Mouse (Mus musculus): Measurements from ENCODE around the gene Rimbp2. TPM values are rescaled to one million over a fixed set of nuclear protein-coding genes. Genes with fewer than 3 reads are reported as not detected.

The Rimbp2 gene
- polyA plus RNA-seq, 3 experiments from 2014 or later = not detected

DNA sequence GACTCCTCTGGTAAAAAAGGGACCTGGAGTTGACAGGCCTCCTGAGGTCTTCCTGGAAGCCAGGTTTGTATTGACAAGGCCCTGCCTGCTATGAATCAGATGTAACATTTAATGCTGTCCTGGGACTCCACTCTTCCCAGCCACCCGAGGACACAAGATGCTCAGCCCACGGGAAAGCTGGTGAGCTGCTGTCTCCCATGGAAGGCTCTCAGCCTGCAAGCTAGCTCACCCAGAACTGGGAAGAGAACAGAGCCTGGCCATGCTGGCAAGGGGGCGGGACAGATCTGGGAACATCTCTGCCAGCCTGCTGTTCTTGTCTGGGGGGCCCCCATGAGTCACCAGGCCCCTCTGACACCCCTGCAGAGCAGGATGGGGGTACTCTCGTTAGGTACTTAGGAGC lies 111.7 kb downstream of the Rimbp2 start:
- no peak for ATAC-seq

GRCm38 (mm10) chr5:128837045-128837444 lies 116.2 kb downstream of the Rimbp2 start:
- no peak for ATAC-seq

- ATAC-seq = no peak
Measured at GRCm38 (mm10) chr5:128834126-128834525, 119.2 kb downstream of the Rimbp2 start.

GRCm38 (mm10) chr5:128822843-128823242 lies 130.4 kb downstream of the Rimbp2 start:
- no peak for ATAC-seq

DNA sequence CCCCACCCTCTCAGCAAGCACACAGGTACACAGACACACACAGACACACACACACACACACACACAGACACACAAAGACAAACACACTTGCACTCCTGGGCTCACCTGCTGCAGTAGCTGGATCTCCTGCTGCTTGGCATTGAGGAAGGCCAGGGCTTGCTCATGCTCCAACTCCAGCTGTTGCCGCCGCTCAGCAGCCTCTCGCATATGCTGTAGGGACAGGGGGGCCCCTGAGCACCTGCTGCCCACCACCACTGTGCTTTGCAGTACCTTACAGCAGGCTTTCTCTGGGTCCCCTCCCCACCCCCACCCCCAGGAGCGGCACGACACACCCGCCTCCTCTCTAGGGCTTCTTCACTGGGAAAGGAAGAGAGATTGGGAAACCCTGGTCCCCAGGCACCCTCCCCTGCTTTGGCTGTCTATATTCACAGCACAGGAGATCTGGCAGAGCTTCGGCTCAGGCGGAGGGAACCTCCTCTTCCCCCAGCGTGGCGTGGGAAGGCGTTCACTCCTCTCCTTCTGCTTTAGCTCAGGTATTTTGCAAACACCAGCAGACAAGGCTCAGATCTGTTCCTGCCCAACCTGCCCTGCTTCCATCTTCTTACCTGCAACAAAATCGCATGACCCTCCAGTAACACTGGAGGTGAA lies 133.5 kb downstream of the Rimbp2 start:
- no peak for ATAC-seq

DNA sequence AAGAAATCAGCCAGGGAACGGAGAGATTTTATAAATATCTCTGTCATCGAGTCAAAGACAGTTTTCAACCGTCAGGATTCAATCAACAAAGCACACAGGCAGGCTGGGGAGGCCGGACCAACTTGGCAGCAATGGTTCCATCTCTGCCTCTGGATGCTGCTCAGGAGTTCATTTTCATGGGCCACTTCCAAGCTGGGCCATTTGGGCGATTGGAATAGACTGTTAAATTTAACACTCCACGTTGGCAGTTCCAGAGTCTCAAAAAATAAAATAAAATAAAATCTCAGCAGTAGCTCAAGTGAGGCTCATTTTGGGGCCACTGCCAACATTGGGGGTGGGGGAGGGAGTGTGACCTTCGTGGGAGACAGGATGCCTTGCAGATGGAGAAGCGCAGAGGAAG lies 137.7 kb downstream of the Rimbp2 start:
- ATAC-seq = no peak

GRCm38 (mm10) chr5:128815078-128815477 lies 138.2 kb downstream of the Rimbp2 start:
- ATAC-seq = no peak

DNA sequence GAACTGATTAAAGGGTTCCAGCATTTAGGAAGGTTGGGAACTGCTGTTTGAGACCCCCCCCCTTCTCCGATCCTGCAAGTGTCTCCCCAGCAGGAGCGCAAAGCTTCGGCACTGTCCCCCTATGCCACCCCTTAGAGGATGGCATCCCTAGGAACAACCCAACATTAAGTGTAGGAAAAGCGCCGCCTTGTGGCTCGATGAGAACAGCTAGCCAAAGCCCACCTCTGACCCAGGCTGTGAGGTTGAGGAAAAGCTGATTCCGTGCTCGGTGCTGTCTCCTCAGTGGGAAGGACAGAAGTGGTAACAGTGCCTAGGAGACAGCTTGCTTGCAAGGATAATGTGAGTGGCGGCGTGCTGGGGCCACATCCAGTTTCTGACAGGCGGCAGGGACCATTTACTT lies 140.2 kb downstream of the Rimbp2 start:
- no peak for ATAC-seq

- no peak for ATAC-seq
Measured at GRCm38 (mm10) chr5:128811431-128811830, 141.9 kb downstream of the Rimbp2 start.

- no peak for ATAC-seq
Measured at GRCm38 (mm10) chr5:128810006-128810405, 143.3 kb downstream of the Rimbp2 start.

- ATAC-seq = no peak
Measured at GRCm38 (mm10) chr5:128809406-128809805, 143.9 kb downstream of the Rimbp2 start.

DNA sequence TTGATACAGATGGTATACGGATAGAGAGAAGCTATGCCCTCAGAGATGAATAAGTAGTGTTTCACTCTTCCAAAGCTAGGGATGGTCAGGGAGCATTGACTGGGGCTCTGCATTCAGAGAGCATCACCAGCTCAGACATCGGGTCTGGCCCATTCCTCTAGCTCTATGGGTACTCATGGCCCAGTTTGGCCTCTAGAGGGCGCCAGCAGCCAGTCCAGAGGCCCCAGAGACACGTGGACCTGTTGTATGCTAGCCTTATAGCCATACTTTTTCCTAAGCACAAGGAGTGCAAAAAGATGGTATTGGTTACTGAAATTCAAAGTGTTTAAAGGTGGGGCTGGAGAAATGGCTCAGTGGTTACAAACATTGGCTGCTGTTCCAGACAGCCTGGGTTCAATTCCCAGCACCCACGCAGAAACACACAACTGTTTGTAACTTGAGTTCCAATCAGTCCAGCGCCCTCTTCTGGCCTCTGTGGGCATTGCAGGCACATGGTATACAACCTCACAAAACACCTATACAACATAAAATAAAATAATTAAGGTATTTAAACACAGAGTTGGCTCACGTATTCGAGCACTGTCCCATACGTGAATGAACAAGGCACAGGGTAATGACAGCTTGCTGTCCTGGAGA lies 144.6 kb downstream of the Rimbp2 start:
- ATAC-seq = no peak

- no peak for ATAC-seq
Measured at GRCm38 (mm10) chr5:128807408-128807807, 145.9 kb downstream of the Rimbp2 start.

DNA sequence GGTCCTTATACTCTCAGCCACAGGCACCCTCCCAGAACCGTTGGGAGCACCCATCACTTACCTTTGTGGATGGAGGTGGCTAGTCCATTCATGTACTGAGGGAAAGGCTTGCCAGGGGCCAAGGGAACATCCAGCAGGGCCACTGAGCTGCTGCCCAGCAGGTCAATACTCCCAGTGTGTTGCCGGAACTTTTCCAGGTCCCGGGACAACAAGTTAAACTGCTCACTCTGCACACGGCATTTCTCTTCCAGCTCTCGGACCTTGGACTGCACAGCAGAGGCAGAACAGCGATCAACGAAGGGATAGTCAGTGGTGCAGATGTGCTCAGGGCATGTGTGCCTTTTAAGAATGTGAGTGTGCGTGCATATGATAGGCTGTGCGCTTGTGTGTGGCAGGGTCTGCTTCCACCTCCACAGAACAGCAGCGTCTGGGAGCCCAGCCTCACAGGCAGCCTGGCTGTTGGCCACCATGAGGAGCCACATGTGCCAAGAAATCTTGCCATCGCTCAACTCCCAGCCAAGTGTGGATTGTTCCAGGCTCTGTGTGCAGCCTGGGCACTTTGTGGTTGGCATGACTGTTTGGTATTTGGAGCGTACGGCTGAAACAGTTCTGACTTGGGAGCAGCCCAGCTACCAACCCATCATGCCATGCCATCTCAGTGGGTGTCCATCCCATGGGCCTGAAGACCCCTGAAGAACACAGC lies 146.8 kb downstream of the Rimbp2 start:
- ATAC-seq = no peak

DNA sequence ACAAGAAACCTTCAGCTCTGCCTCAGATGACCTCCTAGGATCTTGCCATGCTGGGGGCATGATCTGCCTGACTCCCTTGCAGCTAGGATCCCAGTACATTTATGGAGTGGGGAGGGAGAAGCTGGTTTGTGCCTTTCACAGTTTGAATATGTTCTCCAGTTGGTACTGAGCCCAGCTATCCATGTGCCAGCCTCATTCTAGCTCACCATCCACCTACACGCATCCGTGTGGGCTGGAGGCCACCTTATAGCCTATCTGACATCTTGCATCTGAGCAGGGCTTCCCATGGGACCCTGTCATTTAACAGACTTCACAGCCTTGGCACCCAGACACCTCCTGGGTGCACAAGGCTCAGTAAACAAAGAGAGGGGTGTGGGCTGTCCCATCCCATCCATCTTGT lies 148.2 kb downstream of the Rimbp2 start:
- ATAC-seq = no peak

- ATAC-seq = no peak
Measured at GRCm38 (mm10) chr5:128800592-128800991, 152.7 kb downstream of the Rimbp2 start.

GRCm38 (mm10) chr5:128781621-128782020 lies 171.7 kb downstream of the Rimbp2 start:
- ATAC-seq = no peak

- ATAC-seq = no peak
Measured at GRCm38 (mm10) chr5:128776386-128776785, 176.9 kb downstream of the Rimbp2 start.

GRCm38 (mm10) chr5:128769026-128769631 lies 184.2 kb downstream of the Rimbp2 start:
- ATAC-seq = no peak

DNA sequence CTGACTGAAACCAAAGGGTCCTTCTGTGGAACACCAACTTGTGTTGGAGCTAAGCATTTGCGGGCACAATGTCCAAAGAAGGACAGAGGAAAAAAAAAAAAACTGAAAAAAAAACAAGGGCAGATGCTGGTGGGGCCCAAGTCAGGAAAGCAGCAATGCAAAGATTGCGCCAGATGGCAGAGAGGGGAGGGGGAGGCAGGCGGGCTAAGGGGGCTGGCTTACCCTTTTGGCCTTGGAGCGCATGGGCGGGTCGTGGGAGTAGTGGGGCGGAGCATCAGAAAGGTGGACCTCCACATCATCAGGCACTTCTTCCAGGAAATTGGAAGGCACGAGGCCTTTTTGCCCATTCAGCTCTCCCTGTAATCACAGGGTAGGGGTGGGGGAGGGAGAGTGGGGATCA lies 192.2 kb downstream of the Rimbp2 start:
- ATAC-seq = no peak

GRCm38 (mm10) chr5:128746261-128746660 lies 207.0 kb downstream of the Rimbp2 start:
- no peak for ATAC-seq

DNA sequence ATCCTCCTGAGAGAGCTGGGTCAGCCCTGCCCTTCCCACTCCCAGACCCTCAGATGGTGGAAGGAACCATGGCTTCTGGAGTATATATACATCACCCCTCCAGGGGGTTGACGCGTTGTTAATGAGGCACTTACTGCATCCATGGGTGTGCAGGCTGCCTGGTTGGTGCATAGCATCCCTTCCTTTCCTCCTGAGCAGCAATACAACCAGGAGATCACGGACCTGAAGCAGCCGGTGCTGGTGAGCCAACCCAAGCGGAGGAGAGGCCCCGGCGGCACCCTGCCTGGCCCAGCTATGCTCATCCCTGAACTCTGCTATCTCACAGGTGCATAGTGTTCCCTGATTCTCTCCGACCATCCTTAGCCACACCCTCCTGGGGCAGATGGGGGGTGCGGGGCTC lies 208.1 kb downstream of the Rimbp2 start:
- ATAC-seq = no peak

GRCm38 (mm10) chr5:128744351-128744750 lies 208.9 kb downstream of the Rimbp2 start:
- ATAC-seq = no peak

- ATAC-seq = no peak
Measured at GRCm38 (mm10) chr5:128739838-128740171, 213.5 kb downstream of the Rimbp2 start.

Measured in inflammation-experienced regulatory T-cells, adult 6 months (primary cell).